Mouse (Mus musculus) large intestine, adult 2 months (tissue): ENCODE measurements around the gene Snrnp70. TPM values are rescaled to one million over a fixed set of nuclear protein-coding genes. Genes with fewer than 3 reads are reported as not detected.
A peak's percentile ranks its signal among the peaks of the same experiment; 100 is the strongest.
"Not testable (repeated sequence)": the region's sequence is repeated elsewhere in the genome, so short reads cannot be mapped to it uniquely, and the experiment has no call there.

Experiments used
- DNase-seq: peaks from one replicate; pipeline ENCODE4 v3.0.0-alpha.2; 2012; ENCODE audit warnings: low read depth, low spot score
- WGBS: fragments of 180-500 bp; shearing (Covaris S2); methylation state at CpG from one replicate; pipeline ENCODE4 v1.1.7; 2018; 5-methylcytosine and 5-hydroxymethylcytosine counted together
- polyA plus RNA-seq: library from polyadenylated mRNA; depleted of rRNA; stranded (reverse); fragments of >200 nt; gene quantifications from 2 replicates; pipeline ENCODE4 v1.2.3, GENCODE M21; 2012

Snrnp70 gene
- polyA plus RNA-seq, 1 experiment = 102 TPM

DNA sequence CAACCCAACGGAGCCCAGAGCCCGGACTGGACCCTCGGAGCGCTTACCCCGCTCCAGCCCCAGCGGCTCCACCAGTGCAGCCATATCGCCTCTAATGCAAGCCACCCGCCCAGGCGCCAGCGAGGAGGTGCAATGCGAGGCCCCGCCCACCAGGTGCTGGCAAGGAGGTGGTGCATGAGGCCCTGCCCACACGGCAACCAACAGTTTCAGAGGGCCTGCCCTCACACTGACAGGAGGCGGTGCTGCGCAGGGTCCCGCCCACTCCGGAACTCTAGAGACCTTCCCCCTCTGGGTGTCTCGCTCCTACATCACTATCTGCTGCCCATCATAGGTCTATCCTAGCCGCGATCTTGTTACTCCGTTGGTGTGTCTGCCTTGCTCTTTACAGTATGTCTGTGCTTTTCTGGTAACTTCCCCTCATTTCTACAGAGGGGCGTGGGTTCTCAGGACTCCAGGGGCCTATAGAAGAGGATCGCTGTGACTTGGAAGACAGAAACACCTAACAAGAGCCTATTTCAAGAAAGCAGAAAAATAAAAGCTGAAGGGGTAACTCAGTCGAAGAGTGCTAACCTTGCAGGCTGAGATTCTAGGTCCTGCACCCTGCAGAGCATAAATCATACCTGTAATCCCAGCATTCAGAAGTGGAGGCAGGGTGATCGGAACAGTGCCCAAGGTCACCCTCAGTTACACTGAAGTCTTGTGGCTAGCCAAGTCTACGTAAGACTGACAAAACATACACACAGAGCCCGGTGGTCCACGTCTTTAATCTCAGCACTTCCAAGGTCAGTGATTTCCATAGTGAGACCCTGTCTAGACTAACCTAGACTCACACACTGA, 24.8 kb downstream of the Snrnp70 start, which contains the start of gene Lin7b:
TSS of gene Lin7b (minus strand) at position 109 of the 837 bp plus-strand sequence.
- DNase-seq = peak; percentile 58
- WGBS = 9% methylated on average over 28 of the region's 28 CpGs

DNA sequence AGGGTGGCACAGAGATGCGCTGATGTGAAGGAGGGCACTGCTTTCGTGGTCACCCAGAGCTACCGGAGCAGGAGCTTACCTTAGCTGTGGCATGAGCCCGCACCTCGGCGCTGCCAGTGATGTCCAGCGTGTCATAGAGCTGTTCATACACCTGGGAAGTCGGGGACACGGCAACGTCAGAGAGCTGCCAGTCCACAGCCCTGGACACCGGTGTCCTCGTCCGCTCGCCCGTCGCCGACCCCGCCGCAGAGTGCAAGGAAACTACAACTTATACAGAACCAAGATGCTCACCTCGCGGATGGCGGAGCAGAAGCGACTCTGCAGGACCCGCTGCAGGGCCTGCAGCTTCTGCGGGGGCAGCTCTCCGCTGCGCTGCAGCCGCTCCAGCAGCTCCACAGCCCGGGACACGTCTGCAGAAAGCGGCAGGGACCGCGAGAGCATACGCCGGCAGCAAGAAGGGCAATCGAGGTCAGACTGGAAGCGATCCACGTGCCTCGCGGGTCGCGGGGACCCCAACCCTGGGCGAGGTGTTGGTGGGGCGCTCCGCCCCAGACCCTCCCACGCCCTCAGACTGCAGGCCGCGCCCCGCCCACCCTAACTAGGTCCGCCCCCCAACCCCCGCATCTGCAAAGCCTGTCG, 25.6 kb downstream of the Snrnp70 start:
- 6% methylated on average over 52 of the region's 52 CpGs for WGBS
- no peak for DNase-seq

DNA sequence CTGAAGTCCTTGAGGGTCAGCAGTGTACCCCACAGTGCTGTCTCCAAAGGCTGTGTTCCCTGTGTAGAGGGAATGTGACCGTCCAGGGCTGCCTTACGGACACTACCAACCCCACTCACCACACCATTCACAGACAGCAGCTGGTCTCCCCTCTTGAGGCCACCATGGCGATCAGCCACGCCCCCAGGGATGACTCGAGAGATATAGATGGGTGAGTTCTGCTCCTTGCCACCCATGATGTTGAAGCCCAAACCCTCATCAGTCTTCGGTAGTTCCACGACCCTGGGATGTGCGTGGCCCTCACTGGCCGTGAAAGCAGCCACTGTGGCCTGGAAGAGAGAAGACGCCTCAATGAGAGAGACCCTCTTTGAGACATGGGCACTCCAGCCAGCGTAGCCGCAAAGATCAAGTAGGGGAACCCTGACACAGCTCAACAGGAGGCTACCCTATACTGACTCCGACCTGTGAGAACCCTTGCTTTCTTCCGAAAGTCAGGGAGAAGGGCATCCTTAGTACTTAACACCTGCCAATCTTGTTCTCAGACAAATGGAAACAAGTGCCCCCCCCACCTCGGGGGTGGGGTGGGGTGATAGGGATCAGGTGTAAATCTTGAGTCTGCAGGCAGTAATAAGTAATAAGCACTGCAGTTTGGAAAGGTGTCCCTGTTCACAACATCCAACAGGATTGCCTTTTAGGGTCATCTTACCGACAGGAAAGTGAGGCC, 26.4 kb downstream of the Snrnp70 start:
- 80% methylated on average over 16 of the region's 16 CpGs for WGBS
- DNase-seq = no peak

DNA sequence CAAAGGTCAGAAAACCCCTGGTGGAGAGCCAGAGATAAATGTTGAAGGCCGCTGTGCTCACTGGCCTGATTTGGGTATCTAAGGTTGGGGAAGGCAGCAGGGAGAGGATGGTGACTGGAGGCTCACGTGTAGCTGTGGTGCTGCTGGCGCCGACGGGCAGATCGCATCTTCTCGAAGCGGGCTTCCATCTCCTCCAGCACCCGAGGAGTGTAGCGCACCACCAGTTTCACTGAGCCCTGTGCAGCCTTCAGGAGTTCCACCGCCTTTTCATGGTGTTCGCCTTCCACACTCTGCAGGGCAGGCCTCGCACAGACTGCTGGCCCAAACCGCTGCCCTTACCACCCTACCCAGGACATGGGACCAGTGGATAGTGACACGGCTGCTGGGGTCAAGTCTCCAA, 27.4 kb downstream of the Snrnp70 start:
- WGBS = 91% methylated on average over 15 of the region's 15 CpGs
- DNase-seq = no peak

DNA sequence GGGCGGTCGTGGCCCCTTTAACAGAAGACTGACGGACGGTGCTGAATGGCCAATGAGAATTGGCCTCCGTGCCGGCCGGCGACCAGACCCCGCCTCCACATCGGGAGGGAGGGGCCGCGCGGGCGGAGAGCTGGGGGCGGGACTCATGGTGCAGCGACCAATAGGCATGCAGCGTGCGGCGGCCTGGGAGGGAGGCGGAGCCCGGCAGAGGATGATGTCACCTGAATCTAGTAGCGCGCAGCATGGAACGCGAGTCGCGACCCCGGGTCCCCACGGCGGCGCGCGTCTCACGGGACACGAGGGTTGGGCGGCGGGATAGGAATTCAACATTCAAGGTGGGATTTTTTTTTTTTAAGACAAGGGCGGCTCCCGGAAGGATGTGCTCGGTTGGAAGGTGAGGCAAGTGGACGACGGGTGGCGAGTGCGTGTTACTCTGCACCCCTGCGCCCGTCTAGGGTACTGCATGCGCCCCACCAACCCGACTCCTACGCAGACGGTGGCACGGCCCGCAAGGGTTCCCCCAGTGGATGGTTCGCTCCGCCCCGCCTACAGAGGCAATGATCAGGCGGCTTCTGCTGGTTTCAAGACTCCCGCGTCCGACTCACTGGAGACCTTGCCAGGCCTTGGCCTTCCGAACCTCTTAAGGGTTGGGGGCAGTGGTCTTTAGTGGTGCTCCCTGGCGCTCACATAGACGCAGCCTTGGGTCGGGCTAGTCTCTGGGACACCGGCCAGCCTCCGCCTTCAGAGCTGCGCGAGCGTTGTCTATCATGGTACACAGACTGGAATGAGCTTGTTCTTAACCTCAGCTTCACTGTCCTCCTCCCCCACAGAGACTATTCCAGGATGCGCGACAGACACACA, 28.3 kb downstream of the Snrnp70 start:
- peak; percentile 55 for DNase-seq
- WGBS = under 1% methylated on average over 70 of the region's 70 CpGs

DNA sequence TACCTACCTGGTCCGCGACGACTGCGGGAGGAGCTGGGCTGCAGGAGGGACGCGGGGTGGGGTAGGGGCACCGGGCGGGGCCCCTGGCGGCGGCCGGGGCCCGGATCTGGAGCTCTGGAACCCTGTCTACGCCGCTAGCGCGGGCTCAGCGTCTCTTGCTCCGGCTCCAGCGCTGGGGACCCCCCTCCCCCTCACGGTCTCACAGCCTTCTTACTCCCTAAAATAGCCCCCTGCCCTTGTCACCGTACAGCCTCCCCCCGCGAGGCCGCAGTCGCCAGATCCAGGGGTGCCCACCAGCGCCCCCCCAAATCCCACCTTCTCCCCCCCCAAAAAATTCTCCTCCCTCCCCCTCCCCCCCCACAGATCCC, 28.9 kb downstream of the Snrnp70 start, which contains the start of gene Ppfia3:
TSS of gene Ppfia3 (minus strand) at position 368 of the 368 bp plus-strand sequence.
- DNase-seq = no peak
- WGBS = 0% methylated on average over 17 of the region's 26 CpGs

DNA sequence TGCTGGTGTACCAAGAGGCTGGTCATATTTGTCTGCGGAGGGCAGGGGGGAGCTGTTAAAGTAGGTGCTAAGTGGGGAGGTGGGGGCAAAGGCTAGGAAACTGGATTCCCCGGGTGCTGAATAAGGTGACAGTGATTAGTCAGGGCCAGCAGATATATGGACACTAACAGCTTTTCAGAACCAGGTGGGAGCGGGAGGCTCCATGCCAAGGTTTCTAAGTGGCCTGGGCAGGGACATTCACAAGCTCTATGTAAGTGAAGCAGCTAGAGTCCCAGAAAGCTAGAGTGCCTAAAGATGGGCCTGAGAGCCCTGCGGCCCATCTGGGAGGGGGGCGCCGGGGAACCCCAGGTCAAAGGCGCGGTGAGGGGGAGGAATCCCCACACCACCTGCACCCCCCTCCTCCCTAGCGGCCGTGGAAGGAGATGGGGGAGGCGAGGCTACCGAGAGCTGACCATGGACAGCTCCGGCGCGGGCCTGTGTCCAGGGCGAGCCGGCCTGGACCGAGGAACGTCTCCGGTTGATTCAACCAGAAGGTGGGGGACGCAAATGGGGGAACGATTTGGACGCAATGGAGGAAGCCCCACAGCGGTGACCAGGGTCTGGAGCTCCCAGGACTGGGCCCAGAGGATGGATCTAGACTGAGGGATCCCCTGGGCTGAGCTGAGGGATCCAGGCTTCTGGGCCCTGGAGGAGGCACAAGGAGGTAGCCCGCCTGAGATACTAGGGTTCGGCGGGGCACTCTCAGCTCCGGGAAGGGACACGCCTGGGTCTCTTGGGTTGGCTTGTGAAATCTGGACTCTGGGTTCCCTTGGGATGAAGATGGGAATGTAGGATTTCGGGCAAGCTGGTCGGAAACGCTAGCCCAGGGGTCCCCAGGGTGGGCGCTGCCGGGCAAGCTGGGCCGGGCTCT, 29.5 kb downstream of the Snrnp70 start:
- WGBS = 7% methylated on average over 35 of the region's 35 CpGs
- no peak for DNase-seq

DNA sequence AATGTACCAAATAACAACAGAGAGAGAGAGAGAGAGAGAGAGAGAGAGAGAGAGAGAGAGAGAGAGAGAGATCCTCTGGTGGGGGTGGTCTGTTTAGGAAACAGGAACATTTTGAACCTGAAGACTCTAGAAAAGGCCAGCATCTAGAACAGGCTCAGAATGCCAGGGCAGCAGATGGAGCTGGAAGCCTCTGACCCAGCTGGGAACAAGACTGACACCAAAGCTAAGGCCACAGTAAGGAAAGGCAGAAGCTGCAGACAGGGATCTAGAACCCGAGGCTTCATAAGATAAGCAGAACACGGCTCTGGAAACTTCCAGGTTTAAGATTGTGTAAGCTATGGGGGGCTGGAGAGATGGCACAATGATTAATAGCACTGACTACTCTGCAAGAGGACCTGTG, 31.6 kb downstream of the Snrnp70 start:
- 76% methylated on average over 2 of the region's 2 CpGs for WGBS
- DNase-seq = no peak

DNA sequence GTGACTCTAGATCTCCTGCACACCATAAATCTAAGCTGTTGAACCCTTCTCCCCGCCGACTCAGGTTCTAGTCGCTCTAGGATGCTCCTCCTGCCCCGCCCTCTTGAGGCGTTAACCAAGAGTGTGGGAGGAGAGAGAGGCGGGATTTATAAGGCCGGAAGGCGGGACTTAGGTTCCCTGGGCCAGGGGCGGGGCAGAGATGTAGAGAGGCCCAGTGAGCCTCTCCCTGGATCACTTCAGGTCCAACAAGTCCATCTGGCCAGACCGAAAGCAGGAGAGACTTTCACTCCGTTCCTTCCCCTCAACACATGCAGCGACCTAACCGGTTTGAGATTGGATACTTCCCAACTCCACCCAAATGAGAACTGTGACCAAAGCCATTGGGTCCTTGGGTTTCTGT, 32.7 kb downstream of the Snrnp70 start:
- peak; percentile 59 for DNase-seq
- WGBS = 3% methylated on average over 13 of the region's 13 CpGs

DNA sequence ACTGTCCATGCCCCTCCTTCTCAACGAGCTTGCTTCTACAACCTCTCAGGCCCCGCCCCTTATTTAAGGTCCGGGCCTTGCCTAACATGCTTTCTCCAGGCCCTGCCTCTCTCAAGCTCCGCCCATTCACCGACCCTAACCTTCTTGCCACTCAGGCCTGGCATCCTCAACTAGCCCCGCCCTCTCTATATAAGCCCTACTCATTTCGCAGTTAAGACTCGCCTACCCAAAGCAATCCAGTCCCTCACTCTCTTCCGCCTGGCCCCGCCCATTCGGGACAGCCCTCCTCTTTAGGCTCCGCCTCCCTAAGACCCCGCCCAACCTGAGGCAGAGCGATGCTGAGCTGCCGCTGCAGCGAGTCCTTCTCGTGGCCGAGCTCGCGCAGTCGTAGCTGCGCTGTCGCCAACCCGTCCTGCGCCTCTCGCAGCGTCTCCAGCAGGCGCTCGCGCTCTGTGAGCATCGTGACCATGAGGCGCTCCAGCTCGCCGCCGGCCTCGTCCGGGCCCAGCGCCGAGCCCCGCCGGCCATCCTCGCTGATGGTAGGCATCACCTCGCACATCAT, 34.2 kb downstream of the Snrnp70 start:
- 1% methylated on average over 43 of the region's 43 CpGs for WGBS
- DNase-seq = peak; percentile 19

DNA sequence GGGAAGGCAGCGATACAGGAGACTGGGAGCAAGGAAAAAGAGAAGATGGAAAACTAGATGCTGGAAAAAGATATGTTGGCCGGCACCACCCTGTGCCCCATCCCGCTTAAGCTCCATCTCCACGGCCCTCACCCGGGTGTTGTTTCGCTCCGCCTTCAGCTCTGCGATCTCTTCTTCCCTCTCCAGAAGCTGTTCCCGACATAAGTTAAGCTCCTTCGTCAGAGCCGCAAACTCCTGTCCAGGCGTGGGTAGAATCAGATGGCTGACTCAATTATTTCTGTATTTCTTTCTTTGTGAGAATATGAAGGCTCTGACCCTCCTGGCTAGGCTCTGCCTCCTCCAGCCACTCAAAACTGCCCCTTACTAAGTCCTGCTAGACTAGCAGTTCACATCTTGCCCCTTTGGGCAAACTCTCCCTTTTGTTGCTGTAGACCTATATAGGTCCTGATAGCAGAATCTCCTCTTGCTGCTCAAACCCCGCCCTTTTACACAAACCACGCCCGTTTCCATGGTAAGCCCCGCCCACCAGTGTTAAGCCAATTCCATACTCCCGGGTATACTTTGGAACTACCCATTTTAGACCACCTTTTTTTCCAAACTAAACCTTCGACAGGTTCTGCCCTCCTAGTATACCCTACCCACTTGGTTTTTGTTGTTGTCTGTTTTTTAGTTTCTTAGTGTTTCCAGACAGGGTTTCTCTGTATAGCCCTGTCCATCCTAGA, 35.0 kb downstream of the Snrnp70 start:
- 40% methylated on average over 18 of the region's 18 CpGs for WGBS
- DNase-seq = no peak

DNA sequence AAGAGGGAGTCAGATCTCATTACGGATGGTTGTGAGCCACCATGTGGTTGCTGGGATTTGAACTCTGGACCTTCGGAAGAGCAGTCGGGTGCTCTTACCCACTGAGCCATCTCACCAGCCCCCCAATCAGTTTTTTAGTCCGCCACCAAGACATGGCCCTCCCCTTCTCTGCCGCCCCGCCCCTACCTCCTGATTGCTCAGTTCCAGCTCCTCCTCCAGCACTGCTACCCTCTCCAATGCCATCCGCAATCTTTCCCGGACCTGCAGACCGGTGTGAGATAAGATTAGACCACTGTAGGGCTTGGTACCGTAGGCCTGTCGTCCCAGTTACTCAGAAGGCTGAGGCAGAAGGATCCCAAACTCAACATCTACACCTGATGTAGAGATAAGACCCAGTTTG, 36.5 kb downstream of the Snrnp70 start:
- WGBS = 61% methylated on average over 10 of the region's 11 CpGs
- not testable (repeated sequence) for DNase-seq

DNA sequence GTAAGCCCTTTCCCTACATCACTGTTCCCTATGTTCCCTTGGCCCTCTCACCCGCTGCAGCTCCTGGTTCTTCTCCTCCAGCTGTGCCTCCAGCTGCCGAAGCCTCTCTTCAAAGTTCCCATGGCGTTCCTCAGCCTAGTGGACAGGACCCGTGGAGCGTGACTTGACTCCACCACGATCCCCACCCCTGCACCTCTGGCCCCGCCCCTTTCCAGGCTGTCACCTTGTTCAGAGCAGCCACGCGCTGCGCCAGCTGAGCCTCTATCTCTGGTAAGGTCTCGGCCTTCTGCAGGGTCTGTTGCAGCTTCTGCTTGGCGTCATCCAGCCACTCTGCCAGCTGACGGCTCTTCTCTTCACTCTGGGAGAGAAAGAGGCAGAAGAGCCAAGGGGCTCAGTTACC, 39.5 kb downstream of the Snrnp70 start:
- 41% methylated on average over 13 of the region's 13 CpGs for WGBS
- DNase-seq = no peak

DNA sequence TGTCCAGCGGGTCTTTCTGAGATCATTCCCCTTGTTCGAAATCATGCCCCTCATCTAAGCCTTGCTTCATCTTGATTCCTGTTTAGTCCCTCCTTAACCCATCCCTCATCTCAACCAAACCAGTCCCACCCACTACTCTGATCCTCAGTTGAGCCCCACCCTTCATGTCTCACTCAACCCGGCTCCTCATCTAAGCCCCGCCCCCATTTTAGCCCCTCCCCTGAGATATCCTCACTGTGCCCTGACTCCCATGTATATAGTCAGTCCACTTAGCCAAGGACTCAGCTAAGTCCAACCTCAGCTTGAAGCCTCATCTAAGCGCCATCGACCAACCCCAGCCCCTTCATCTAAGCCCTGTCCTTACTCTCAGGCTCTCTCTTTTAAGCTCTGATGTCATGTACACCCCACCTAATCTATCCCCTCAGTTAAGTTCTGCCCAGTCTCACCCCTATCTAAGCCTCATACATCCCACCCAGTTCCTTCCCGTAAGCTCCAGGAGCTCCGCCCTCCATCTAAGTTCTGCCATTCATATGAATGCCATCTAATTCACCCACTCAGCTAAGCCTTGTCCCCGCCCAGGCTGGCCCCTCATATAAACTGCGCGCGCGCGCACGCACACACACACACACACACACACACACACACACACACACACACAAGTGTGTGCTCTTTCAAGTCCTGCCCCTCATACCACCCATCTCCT, 40.1 kb downstream of the Snrnp70 start:
- 61% methylated on average over 15 of the region's 15 CpGs for WGBS
- DNase-seq = no peak

DNA sequence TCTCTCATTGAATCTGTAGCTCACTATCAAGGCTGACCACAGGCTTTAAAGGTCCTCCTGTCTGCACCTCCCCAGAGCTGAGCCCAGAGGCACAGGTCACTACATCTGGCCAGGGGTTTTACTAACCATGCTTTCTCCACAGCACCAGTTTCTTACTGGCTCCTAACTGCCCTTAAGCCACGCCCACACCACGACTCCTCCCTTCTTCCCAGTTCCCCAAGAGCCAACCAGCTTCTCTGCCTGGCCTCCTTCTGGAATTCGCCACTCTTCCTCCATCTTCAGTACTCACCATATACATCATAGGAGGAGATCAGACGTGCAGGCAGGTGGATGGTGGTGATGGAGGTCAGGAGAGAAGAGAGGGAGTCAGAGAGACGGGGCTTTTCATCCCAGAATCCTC, 42.5 kb downstream of the Snrnp70 start:
- 38% methylated on average over 5 of the region's 5 CpGs for WGBS
- no peak for DNase-seq

DNA sequence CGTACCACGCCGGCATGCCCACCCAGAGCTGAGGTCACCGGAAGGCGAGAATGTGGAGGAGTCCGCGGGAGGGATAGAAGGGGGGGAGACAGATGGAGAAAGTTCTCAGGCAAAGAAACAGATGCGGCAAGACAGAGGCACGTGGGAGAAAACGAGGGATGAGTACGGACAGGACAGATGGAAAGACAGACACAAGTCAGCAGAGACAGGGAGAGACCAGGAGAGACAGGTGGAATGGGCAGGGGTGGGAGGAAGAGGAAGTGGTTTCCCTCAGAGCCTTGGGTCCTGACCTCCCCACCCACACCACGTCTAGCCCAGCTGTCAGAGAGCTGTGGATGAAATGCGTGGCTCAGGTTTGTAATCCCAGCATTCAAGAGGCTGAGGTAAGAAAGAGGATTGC, 48.6 kb downstream of the Snrnp70 start:
- 79% methylated on average over 13 of the region's 13 CpGs for WGBS
- no peak for DNase-seq

DNA sequence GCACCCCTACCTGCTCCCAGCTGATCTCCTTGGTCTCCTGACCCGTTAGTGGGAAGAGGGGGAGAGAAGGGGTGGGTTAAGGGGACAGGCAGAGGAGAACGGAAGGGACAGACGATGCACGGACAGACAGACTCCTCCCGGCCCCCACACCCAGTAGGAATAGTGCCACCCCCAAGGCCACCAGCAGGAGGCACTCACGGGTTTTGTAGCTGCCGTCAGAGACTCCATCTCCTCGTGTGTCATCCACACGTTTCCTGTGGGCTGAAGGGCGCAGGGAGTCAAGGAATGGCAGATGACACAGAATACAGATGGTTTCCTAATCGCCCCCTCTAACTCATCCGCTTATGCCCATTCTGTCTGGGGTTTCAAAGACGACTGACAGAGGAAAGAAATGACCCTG, 52.0 kb downstream of the Snrnp70 start:
- DNase-seq = no peak
- WGBS = 34% methylated on average over 13 of the region's 13 CpGs
